Mouse (Mus musculus): ENCODE data around the gene Slc2a3. TPM values are rescaled to one million over a fixed set of nuclear protein-coding genes. Genes with fewer than 3 reads are reported as not detected.
"Not testable (repeated sequence)": the region's sequence is repeated elsewhere in the genome, so short reads cannot be mapped to it uniquely, and the experiment has no call there.

Slc2a3 gene
- total and polyA plus RNA-seq, 3 experiments, result 97.6 to 431 (median 387) TPM

DNA sequence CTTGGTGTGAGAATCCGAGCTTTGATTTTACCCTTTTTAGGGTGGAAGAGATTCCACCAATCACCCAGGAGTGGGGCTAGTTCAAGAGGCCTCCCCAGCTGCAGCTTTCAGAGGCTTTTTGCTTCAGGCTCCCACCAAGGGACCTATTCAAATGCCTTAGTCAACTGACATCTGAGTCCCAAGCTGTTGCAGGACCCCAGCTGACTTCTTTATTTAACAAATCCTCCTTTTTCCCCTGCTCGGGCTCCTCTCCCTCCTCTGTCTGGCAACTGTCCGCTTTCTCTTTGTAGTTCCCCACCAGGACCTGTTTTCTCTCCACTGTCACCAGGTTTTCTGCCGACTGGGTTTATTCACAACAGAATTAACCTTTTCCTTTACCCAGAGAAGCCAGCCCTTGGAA is 85.6 kb downstream of the Slc2a3 start:
- no peaks in the 10 kb centered on the region for H3K36me3 ChIP-seq (replicated peaks)
- TF ChIP-seq POLR2AphosphoS5 (IDR thresholded peaks at IDR 0.05; ENCODE audit: insufficient replicate concordance, low read depth, low read length), result no peak
- no peaks in the 10 kb centered on the region for H3K4me1 ChIP-seq (ENCODE audit: insufficient read depth, low read depth, low read length)
- H3K27me3 ChIP-seq (ENCODE audit: insufficient read depth, low read length), result no peaks in the 10 kb centered on the region
- DNase-seq (ENCODE audit: low spot score) (no peak), ATAC-seq (ENCODE audit: extremely low read depth, insufficient number of reproducible peaks, low FRiP score, poor library complexity, severe bottlenecking) (no peak)
- no peak overlapping the region for H3K4me3 ChIP-seq (ENCODE audit: low read depth, low read length)
- H3K9me3 ChIP-seq (replicated peaks), result no peaks in the 10 kb centered on the region

DNA sequence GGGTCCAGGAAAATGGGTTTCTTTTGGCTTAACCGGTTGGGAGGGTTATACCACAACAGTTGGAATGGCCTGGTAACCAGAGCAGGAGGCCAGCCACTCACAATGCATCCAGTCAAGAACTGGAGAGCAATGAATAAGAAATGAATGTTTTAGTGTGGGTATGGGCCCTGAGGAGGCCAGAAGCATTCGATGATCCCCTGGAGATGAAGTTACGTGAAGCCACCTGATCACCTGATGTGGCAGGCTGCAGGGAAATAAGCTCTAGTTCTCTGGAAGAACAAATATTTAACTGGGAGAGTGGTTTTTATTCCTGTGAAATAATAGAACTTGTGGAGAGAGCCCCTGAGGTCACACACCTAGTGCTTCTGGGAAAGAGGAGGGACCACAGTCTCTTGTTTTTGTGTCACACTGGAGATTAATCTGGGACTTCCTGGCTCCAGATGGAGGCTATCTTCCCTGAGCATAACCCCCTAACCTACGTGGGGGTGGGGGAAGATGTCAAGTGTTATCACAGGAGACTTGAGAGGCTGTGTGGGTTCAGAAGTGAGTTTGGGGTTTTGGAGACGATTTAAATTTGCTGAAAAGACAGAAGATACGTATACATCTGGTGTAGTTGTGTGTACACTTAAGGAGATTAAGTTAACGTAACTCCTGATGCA is 86.6 kb downstream of the Slc2a3 start:
- no peaks in the 10 kb centered on the region for H3K4me1 ChIP-seq (ENCODE audit: insufficient read depth, low read depth, low read length)
- no peak for TF ChIP-seq GATA2 (IDR thresholded peaks at IDR 0.05; ENCODE audit: borderline replicate concordance, low read depth, low read length)
- TF ChIP-seq POLR2AphosphoS5 (IDR thresholded peaks at IDR 0.05; ENCODE audit: insufficient replicate concordance, low read depth, low read length), result no peak
- no peak for TF ChIP-seq GATA1 (IDR thresholded peaks at IDR 0.05; ENCODE audit: borderline replicate concordance, low read length)
- no peak for TF ChIP-seq TAL1 (conservative IDR thresholded peaks at IDR 0.05; ENCODE audit: low read depth, low read length)
- TF ChIP-seq CTCF (IDR thresholded peaks at IDR 0.05; ENCODE audit: low read depth, low read length), result no peak
- DNase-seq (ENCODE audit: low spot score) (no peak), ATAC-seq (ENCODE audit: extremely low read depth, insufficient number of reproducible peaks, low FRiP score, poor library complexity, severe bottlenecking) (no peak)
- H3K9me3 ChIP-seq (replicated peaks), result no peaks in the 10 kb centered on the region
- H3K4me3 ChIP-seq (ENCODE audit: low read depth, low read length), result no peak overlapping the region
- H3K36me3 ChIP-seq (replicated peaks), result no peaks in the 10 kb centered on the region
- H3K27me3 ChIP-seq (ENCODE audit: insufficient read depth, low read length), result no peaks in the 10 kb centered on the region

DNA sequence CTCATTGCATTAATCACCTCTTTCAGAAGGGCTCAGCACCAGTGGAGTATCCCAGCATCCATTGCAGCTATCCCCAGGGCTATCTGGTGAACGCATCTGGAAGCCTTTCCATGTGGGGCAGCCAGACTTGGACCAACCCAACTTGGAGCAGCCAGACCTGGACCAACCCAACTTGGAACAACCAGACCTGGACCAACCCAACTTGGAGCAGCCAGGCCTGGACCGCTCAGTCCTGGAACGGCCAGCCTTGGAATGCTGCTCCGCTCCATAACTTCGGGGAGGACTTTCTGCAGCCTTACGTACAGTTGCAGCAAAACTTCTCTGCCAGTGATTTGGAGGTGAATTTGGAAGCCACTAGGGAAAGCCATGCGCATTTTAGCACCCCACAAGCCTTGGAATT is 88.3 kb downstream of the Slc2a3 start:
- not testable (repeated sequence) for ATAC-seq (ENCODE audit: extremely low read depth, insufficient number of reproducible peaks, low FRiP score, poor library complexity, severe bottlenecking); H3K27me3 ChIP-seq (ENCODE audit: insufficient read depth, low read length); H3K9me3 ChIP-seq (replicated peaks); H3K36me3 ChIP-seq (replicated peaks); DNase-seq (ENCODE audit: low spot score); H3K4me1 ChIP-seq (ENCODE audit: insufficient read depth, low read depth, low read length); H3K4me3 ChIP-seq (ENCODE audit: low read depth, low read length)

DNA sequence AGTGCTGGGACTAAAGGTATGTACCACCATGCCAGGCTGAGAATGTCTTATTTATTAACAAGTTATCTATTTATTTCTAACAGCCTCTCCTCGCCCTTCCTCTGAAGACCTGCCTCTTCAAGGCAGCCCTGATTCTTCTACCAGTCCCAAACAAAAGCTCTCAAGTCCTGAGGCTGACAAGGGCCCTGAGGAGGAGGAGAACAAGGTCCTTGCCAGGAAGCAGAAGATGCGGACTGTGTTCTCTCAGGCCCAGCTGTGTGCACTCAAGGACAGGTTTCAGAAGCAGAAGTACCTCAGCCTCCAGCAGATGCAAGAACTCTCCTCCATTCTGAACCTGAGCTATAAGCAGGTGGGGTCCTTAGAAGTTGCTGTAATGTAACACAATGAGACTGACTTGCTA is 90.0 kb downstream of the Slc2a3 start:
- no peaks in the 10 kb centered on the region for H3K27me3 ChIP-seq (ENCODE audit: insufficient read depth, low read length)
- no peaks in the 10 kb centered on the region for H3K36me3 ChIP-seq (replicated peaks)
- H3K4me1 ChIP-seq (ENCODE audit: insufficient read depth, low read depth, low read length), result no peaks in the 10 kb centered on the region
- ATAC-seq (ENCODE audit: extremely low read depth, insufficient number of reproducible peaks, low FRiP score, poor library complexity, severe bottlenecking) (no peak), DNase-seq (ENCODE audit: low spot score) (no peak)
- H3K9me3 ChIP-seq (replicated peaks), result no peaks in the 10 kb centered on the region
- TF ChIP-seq CTCF (IDR thresholded peaks at IDR 0.05; ENCODE audit: low read depth, low read length) (no peak), GATA1 (IDR thresholded peaks at IDR 0.05; ENCODE audit: borderline replicate concordance, low read length) (no peak), TAL1 (conservative IDR thresholded peaks at IDR 0.05; ENCODE audit: low read depth, low read length) (no peak), POLR2AphosphoS5 (IDR thresholded peaks at IDR 0.05; ENCODE audit: insufficient replicate concordance, low read depth, low read length) (no peak), GATA2 (IDR thresholded peaks at IDR 0.05; ENCODE audit: borderline replicate concordance, low read depth, low read length) (no peak)
- H3K4me3 ChIP-seq (ENCODE audit: low read depth, low read length), result no peak overlapping the region

DNA sequence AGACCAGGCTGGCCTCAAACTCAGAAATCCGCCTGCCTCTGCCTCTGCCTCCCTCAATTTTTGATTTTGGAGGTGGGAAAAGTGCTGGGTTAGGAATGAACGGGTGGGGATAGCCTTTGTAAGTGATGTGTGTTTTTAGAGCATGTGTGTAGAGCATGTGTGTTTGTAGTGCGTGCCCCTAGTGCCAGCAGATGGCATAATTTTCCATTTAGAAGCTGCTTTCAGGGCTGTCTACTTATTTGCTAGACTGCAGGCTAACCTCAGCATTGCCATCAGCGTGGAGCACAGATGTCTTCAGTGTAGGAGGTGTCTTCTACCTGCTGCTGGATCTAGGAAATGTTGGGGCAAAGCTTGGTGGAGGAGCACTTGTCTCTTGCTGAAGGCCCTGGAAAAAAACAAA is 92.6 kb downstream of the Slc2a3 start:
- no peak for ATAC-seq (ENCODE audit: extremely low read depth, insufficient number of reproducible peaks, low FRiP score, poor library complexity, severe bottlenecking)
- no peak overlapping the region for H3K4me3 ChIP-seq (ENCODE audit: low read depth, low read length)
- DNase-seq (ENCODE audit: low spot score), result no peak
- H3K27me3 ChIP-seq (ENCODE audit: insufficient read depth, low read length), result no peaks in the 10 kb centered on the region
- no peak for TF ChIP-seq TAL1 (conservative IDR thresholded peaks at IDR 0.05; ENCODE audit: low read depth, low read length)
- no peak for TF ChIP-seq GATA2 (IDR thresholded peaks at IDR 0.05; ENCODE audit: borderline replicate concordance, low read depth, low read length)
- H3K9me3 ChIP-seq (replicated peaks), result no peaks in the 10 kb centered on the region
- no peaks in the 10 kb centered on the region for H3K4me1 ChIP-seq (ENCODE audit: insufficient read depth, low read depth, low read length)
- no peaks in the 10 kb centered on the region for H3K36me3 ChIP-seq (replicated peaks)

DNA sequence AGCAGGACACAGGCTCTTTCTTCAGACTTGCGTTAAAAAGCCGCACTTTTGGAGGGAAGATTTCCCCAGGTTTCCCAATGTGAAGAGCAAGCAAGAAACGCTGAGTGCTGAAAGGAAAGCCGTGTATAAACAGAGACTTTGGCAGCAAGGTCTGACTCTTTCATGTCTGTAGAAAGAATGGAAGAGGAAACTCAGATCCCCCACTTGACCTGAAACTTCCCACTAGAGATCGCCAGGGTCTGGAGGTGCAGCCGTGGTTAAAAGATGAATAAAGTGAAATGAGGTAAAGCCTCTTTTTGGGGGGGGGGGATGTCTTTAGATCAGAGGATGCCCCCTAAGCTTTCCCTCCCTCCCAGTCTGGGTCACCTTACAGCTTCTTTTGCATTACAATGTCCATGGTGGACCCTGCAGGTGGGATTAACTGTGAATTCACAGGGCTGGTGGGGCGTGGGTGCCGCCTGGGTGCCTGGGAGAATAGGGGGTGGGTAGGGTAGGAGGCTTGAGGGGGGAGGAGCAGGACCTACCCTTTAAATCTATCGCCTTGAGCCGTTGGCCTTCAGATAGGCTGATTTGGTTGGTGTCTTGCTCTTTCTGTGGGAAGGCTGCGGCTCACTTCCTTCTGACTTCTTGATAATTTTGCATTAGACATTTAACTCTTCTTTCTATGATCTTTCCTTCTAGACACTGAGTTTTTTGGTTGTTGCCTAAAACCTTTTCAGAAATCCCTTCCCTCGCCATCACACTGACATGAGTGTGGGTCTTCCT is 94.2 kb downstream of the Slc2a3 start, which contains the start of gene Nanog:
Nanog (plus strand) TSS at position 454 of the 765 bp plus-strand sequence.
- DNase-seq (ENCODE audit: low spot score), result no peak

More for the DNA sequence above, 94.2 kb downstream of the Slc2a3 start, which contains the start of gene Nanog:
- no peak within 1 kb of the TSS for H3K4me3 ChIP-seq (ENCODE audit: low read depth, low read length)
- H3K27me3 ChIP-seq (ENCODE audit: insufficient read depth, low read length), result no peaks in the 10 kb centered on the region
- ATAC-seq (ENCODE audit: extremely low read depth, insufficient number of reproducible peaks, low FRiP score, poor library complexity, severe bottlenecking), result no peak
- no peak for TF ChIP-seq POLR2AphosphoS5 (IDR thresholded peaks at IDR 0.05; ENCODE audit: insufficient replicate concordance, low read depth, low read length)
- TF ChIP-seq GATA2 (IDR thresholded peaks at IDR 0.05; ENCODE audit: borderline replicate concordance, low read depth, low read length), result no peak
- TF ChIP-seq GATA1 (IDR thresholded peaks at IDR 0.05; ENCODE audit: borderline replicate concordance, low read length), result no peak
- no peak for TF ChIP-seq CTCF (IDR thresholded peaks at IDR 0.05; ENCODE audit: low read depth, low read length)
- TF ChIP-seq TAL1 (conservative IDR thresholded peaks at IDR 0.05; ENCODE audit: low read depth, low read length), result no peak
- H3K4me1 ChIP-seq (ENCODE audit: insufficient read depth, low read depth, low read length), result no peaks in the 10 kb centered on the region
- no peaks in the 10 kb centered on the region for H3K9me3 ChIP-seq (replicated peaks)
- no peaks in the 10 kb centered on the region for H3K36me3 ChIP-seq (replicated peaks)

Data from G1E (cell line).